Mouse (Mus musculus): Measurements from ENCODE around the gene Pcnx4.
"Not testable (repeated sequence)": the region's sequence is repeated elsewhere in the genome, so short reads cannot be mapped to it uniquely, and the experiment has no call there.

Pcnx4 gene

DNA sequence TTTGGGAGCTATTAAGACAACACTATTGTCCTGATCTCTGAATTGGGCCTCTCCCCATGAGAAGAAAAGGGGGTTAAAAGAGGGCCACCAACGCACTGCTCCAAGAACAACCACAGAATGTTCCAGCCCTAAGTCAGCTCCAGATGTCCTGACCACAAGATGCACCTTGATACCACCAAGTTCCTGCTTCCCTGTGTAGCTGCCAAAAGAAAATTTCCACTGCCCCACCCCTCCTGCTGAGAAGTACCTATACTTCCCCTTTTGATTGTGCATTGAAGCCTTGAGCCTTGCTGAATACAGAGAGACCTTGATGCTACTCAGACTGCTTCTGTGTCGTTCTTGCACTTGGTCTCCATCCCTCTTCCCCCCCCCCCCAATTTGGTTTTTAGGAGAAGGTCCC lies 62.5 kb downstream of the Pcnx4 start:
- not testable (repeated sequence) for DNase-seq (ENCODE audit: low spot score)

- DNase-seq (ENCODE audit: low spot score): no peak
Measured at GRCm38 (mm10) chr12:72612053-72612452, 75.9 kb downstream of the Pcnx4 start.

GRCm38 (mm10) chr12:72620856-72621255 lies 84.7 kb downstream of the Pcnx4 start:
- no peak for DNase-seq (ENCODE audit: low spot score)

DNA sequence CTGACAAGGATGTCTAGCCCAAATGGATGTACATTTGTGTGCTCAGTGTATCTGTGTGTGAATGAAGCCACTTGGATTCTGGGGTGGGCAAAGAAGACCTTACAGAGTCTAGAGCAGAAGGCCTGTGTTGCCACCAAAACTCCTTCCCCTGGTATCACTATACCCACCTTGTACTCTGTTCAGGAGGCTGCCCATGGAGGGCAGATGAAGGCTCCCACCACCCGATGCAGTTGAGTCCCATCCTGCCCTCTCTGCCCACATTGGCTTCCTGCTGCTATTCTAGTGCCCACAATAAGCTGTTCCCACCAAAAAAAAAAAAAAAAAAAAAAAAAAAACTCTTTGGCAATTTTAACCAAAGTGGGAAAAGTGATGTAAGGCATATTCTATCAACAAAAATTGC lies 85.3 kb downstream of the Pcnx4 start:
- DNase-seq (ENCODE audit: low spot score): no peak

DNA sequence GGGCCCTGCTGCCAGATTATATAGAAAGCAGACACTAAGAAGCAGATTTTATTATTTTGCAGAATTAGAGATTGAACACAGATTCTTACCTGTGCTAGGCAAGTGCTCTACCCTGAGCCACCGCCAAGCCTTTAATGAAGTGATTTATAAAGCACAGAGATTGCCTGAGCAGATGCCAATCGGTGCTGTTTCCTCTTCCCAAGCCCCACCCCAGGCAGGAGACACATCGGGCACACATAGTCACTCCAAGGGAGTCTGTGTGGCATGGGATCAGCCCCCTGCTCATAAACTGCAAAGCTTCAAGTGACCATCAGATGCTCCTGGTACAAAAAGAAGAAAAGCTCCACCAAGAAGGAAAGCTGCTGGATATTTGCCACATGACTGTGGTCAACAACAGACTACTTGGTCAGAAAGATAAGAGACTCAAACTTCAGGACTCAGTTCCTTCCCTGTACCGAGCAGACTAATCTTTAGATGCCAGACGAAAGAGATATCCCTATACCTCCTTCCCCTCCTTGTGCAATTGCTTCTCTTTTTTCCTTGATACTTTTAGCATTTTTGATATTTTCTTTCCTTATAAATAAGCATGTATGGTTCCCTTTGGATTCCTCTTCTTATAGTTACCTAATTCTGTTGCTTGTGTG lies 86.8 kb downstream of the Pcnx4 start:
- DNase-seq (ENCODE audit: low spot score): no peak

- DNase-seq (ENCODE audit: low spot score): no peak
Measured at GRCm38 (mm10) chr12:72628751-72629150, 92.6 kb downstream of the Pcnx4 start.

All from yolk sac, embryonic 10.5 days (tissue).